In the genomic region with DNA sequence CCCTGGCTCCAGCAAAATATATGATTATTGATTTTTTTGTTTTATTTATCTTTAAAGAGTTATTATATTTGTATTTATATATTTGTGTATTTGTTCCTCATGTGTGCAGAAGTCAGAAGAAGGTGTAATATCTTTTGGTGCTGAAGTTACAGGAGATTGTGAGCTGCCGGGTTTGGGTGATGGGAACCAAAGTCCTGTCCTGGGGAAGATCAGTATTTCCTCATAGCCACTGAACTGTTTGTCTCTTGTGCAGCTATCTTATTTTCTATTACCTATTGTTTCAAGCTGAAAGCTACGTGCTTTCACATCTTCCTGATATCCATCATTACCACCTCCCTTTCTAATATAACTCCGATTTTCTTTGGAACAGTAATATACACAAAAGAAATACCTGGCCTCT, we compare ENCODE assay signal across 8 mouse cellular contexts. TPM values are rescaled to one million over a fixed set of nuclear protein-coding genes. Genes with fewer than 3 reads are reported as not detected.
A peak's percentile ranks its signal among the peaks of the same experiment; 100 is the strongest.
DNase-seq lines count a peak whose midpoint lies in the region; ATAC-seq and TF ChIP-seq lines count a peak whose summit lies in the region.

No protein-coding gene starts in this region.

- H3K4me1 ChIP-seq in spleen, adult 2 months (ENCODE audit: control insufficient read depth, insufficient read depth, insufficient read length): peaks cover 3% of the 10 kb centered on the region; the same call in 1 of the 2 replicates
- peaks cover 12% of the 10 kb centered on the region for H3K4me1 ChIP-seq in liver, embryonic 13.5 days (replicated peaks)

- no peak for ATAC-seq in liver, embryonic 13.5 days (ENCODE audit: low read depth)

- H3K9ac ChIP-seq in liver, embryonic 13.5 days: no peak overlapping the region

- no peaks in the 10 kb centered on the region for H3K27me3 ChIP-seq in spleen, adult 2 months (ENCODE audit: control insufficient read depth, insufficient read depth, low read length)
- no peaks in the 10 kb centered on the region; the same call in 1 of the 2 replicates for H3K27me3 ChIP-seq in liver, embryonic 13.5 days

- no peak for TF ChIP-seq CTCF in gastrocnemius, adult 2 months (IDR thresholded peaks at IDR 0.05)
- no peak for TF ChIP-seq CTCF in spleen, adult 2 months (IDR thresholded peaks at IDR 0.05; ENCODE audit: extremely low read depth, insufficient read depth, insufficient read length, insufficient replicate concordance)

- no peak for DNase-seq in gastrocnemius, adult 2 months
- no peak for DNase-seq in gastrocnemius, postnatal 4 days (ENCODE audit: low spot score in 2 of 2)
- DNase-seq in spleen, adult 2 months (ENCODE audit: low read depth in 1 of 2, low spot score in 2 of 2): no peak
- DNase-seq in spleen, postnatal 14 days (ENCODE audit: low spot score in 2 of 2): no peak
- DNase-seq in liver, embryonic 13.5 days: no peak
- DNase-seq in thymus, adult 18-20 months: no peak
- no peak for DNase-seq in spleen, postnatal 36 days (ENCODE audit: low spot score in 2 of 2)
- DNase-seq in right cerebral cortex, postnatal 25 days: no peak

- WGBS in spleen, adult 2 months: 75% methylated on average over 3 of the region's 3 CpGs
- 72% methylated on average over 3 of the region's 3 CpGs for WGBS in liver, embryonic 13.5 days (ENCODE audit: insufficient replicate concordance)

- no peak for TF ChIP-seq POLR2A in spleen, adult 2 months (IDR thresholded peaks at IDR 0.05; ENCODE audit: low read depth, low read length)

- peak overlapping the region; percentile 93 for H3K27ac ChIP-seq in gastrocnemius, adult 2 months
- no peak overlapping the region for H3K27ac ChIP-seq in spleen, adult 2 months (ENCODE audit: insufficient read depth, low read length)
- no peak overlapping the region for H3K27ac ChIP-seq in liver, embryonic 13.5 days

- peak overlapping the region; percentile 91 for H3K4me3 ChIP-seq in gastrocnemius, adult 2 months
- H3K4me3 ChIP-seq in spleen, adult 2 months (ENCODE audit: extremely low read depth, insufficient read depth, insufficient read length): peak overlapping the region; percentile 64
- H3K4me3 ChIP-seq in liver, embryonic 13.5 days (replicated peaks): peak overlapping the region; percentile 85

- H3K4me2 ChIP-seq in liver, embryonic 13.5 days: peak overlapping the region; percentile 78

- no peaks in the 10 kb centered on the region for H3K9me3 ChIP-seq in liver, embryonic 13.5 days (replicated peaks)

- intact Hi-C loops in gastrocnemius, adult 2 months (cut with DNase I): loop anchor here (2.0 kb wide), 1 partner anchor 41 kb away; a partner anchor contains a TSS

- peaks cover 5% of the 10 kb centered on the region for H3K36me3 ChIP-seq in spleen, adult 2 months (ENCODE audit: control insufficient read depth, insufficient read depth, low read length)
- H3K36me3 ChIP-seq in liver, embryonic 13.5 days: peaks cover 17% of the 10 kb centered on the region

RNA-seq across cellular contexts. Expression of a gene that starts 0.4 kb away (rescaled TPM):
- 10 to 100 TPM; 12.6 to 15.5 TPM for total RNA-seq in gastrocnemius, adult 2 months (2021)
- total RNA-seq in gastrocnemius, postnatal 4 days (2021): 10 to 100 TPM; 15.2 to 15.5 TPM
- polyA plus RNA-seq in spleen, adult 2 months (2012; rRNA removed): 8.6 and 9.1 TPM in 2 replicates
- 5.6 and 7.1 TPM in 2 replicates for polyA plus RNA-seq in liver, embryonic 13.5 days (2015; fragmentation: Nextera tagmentation; extraction: Ambion mirVana)

RNA-seq across cellular contexts. Expression of a gene that starts 17.0 kb away (rescaled TPM):
- total RNA-seq in gastrocnemius, adult 2 months (2021): not detected
- total RNA-seq in gastrocnemius, postnatal 4 days (2021): not detected
- 0.36 TPM in 1 of 2 replicates, not detected in the other for polyA plus RNA-seq in spleen, adult 2 months (2012; rRNA removed)
- polyA plus RNA-seq in liver, embryonic 13.5 days (2015; fragmentation: Nextera tagmentation; extraction: Ambion mirVana): not detected in 2 replicates

RNA-seq across cellular contexts. Expression of a gene that starts 40.8 kb away (rescaled TPM):
- 10 to 100 TPM; 46.9 to 47.8 TPM for total RNA-seq in gastrocnemius, adult 2 months (2021)
- total RNA-seq in gastrocnemius, postnatal 4 days (2021): 10 to 100 TPM; 33.1 to 43.0 TPM
- 6.8 TPM in 2 replicates for polyA plus RNA-seq in spleen, adult 2 months (2012; rRNA removed)
- polyA plus RNA-seq in liver, embryonic 13.5 days (2015; fragmentation: Nextera tagmentation; extraction: Ambion mirVana): 34.8 and 41.5 TPM in 2 replicates
